Mouse (Mus musculus): ENCODE data around the gene Rab37. TPM values are rescaled to one million over a fixed set of nuclear protein-coding genes. Genes with fewer than 3 reads are reported as not detected.

Rab37 gene
- polyA plus RNA-seq, 2 experiments from 2014 or later, result 149 to 158 TPM

GRCm38 (mm10) chr11:115167631-115168249, 76.5 kb downstream of the Rab37 start:
- no peak for ATAC-seq

GRCm38 (mm10) chr11:115169430-115169829, 78.2 kb downstream of the Rab37 start:
- ATAC-seq, result no peak

GRCm38 (mm10) chr11:115171125-115171524, 79.9 kb downstream of the Rab37 start:
- ATAC-seq, result no peak

GRCm38 (mm10) chr11:115172825-115173287, 81.6 kb downstream of the Rab37 start:
- peak; percentile 40 for ATAC-seq

GRCm38 (mm10) chr11:115173549-115174339, 82.5 kb downstream of the Rab37 start:
- ATAC-seq, result peak; percentile 78

- ATAC-seq, result no peak
Measured at GRCm38 (mm10) chr11:115176399-115177190, 85.4 kb downstream of the Rab37 start.

GRCm38 (mm10) chr11:115177559-115178195, 86.4 kb downstream of the Rab37 start:
- ATAC-seq, result no peak

GRCm38 (mm10) chr11:115178766-115179165, 87.5 kb downstream of the Rab37 start:
- no peak for ATAC-seq

GRCm38 (mm10) chr11:115179191-115179590, 88.0 kb downstream of the Rab37 start:
- no peak for ATAC-seq

- no peak for ATAC-seq
Measured at GRCm38 (mm10) chr11:115179881-115180280, 88.7 kb downstream of the Rab37 start.

GRCm38 (mm10) chr11:115181913-115182638, 90.8 kb downstream of the Rab37 start:
- ATAC-seq, result peak; percentile 38

- ATAC-seq, result no peak
Measured at GRCm38 (mm10) chr11:115184973-115185372, 93.7 kb downstream of the Rab37 start.

- ATAC-seq, result peak; percentile 78
Measured at GRCm38 (mm10) chr11:115187224-115187639, 96.0 kb downstream of the Rab37 start, which contains the start of gene Tmem104. TSS of gene Tmem104 (plus strand) at chr11:115187487.

GRCm38 (mm10) chr11:115187693-115188092, 96.5 kb downstream of the Rab37 start, which contains the start of gene Nat9:
TSS of gene Nat9 (minus strand) at chr11:115187859.
- ATAC-seq, result peak; percentile 55

GRCm38 (mm10) chr11:115188539-115189231, 97.5 kb downstream of the Rab37 start:
- no peak for ATAC-seq

GRCm38 (mm10) chr11:115189304-115189703, 98.1 kb downstream of the Rab37 start:
- ATAC-seq, result no peak

- no peak for ATAC-seq
Measured at GRCm38 (mm10) chr11:115192180-115192579, 100.9 kb downstream of the Rab37 start.

GRCm38 (mm10) chr11:115194693-115195092, 103.5 kb downstream of the Rab37 start:
- no peak for ATAC-seq

- no peak for ATAC-seq
Measured at GRCm38 (mm10) chr11:115195933-115196332, 104.7 kb downstream of the Rab37 start.

- ATAC-seq, result no peak
Measured at GRCm38 (mm10) chr11:115197558-115197957, 106.3 kb downstream of the Rab37 start.

- ATAC-seq, result peak; percentile 70
Measured at GRCm38 (mm10) chr11:115198932-115199384, 107.7 kb downstream of the Rab37 start.

Measured in activated CD4-positive, CD25-positive, alpha-beta regulatory T cell, adult 4 months (primary cell).